Mouse (Mus musculus): ENCODE data around the gene Cdk17. TPM values are rescaled to one million over a fixed set of nuclear protein-coding genes. Genes with fewer than 3 reads are reported as not detected.
A peak's percentile ranks its signal among the peaks of the same experiment; 100 is the strongest.

Cdk17 gene
- polyA plus RNA-seq, 1 experiment: 9.5 TPM

DNA sequence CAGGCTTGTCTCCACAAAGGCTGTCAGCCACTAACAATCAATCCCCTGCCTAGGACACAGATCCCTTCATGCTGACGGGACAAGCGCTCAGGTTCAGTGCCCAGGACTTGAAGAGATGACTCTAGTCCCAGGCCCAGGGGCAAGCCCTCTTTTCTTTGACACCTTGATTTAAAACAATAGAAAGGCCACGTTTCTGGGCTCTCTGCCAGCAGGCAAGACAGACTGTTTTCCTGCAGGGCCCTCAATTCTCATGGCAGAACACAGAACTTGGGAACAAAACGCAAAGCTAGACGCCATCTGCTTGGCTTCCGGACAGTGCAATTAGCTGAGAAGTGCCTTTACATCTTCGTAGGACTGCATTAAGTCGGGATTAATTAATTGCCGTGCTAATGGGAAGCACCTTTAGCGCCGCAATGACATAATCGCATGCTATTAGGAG is 121.9 kb downstream of the Cdk17 start:
- TF ChIP-seq POLR2A (IDR thresholded peaks at IDR 0.05; ENCODE audit: low read depth, low read length): no peak
- Histone ChIP-seq H3K36me3 (ENCODE audit: control insufficient read depth, insufficient read depth, low read length) (no peaks in the 10 kb centered on the region), H3K27me3 (replicated peaks; ENCODE audit: control insufficient read depth, insufficient read depth, low read length) (no peaks in the 10 kb centered on the region), H3K4me1 (ENCODE audit: control insufficient read depth, insufficient read depth, low read length) (peaks cover 4% of the 10 kb centered on the region), H3K4me3 (ENCODE audit: insufficient read depth, low read depth, low read length) (no peak overlapping the region), H3K27ac (ENCODE audit: insufficient read depth, low read depth, low read length) (peak overlapping the region; percentile 40)
- DNase-seq: peak; percentile 87
- WGBS: 41% methylated on average over 12 of the region's 12 CpGs

DNA sequence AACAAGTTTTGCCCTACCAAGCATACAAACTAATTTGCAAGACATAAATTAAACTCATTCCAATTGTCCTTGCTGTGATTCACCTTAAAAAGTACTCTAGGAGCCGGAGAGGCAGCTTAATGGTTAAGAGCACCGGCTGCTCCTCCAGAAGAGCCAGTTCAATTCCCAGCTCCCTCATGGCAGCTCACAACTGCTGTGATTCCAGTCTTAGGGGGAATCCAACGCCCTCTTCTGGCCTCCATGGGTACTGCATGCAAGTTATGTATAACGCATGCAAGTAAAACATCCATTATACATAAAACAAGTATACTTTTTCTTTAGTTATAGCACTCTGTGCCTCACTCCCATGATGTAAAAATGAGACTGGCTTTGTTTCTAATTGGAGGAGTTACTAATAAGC is 122.6 kb downstream of the Cdk17 start:
- Histone ChIP-seq H3K4me1 (ENCODE audit: control insufficient read depth, insufficient read depth, low read length) (peaks cover 4% of the 10 kb centered on the region), H3K27ac (ENCODE audit: insufficient read depth, low read depth, low read length) (no peak overlapping the region), H3K4me3 (ENCODE audit: insufficient read depth, low read depth, low read length) (no peak overlapping the region), H3K27me3 (replicated peaks; ENCODE audit: control insufficient read depth, insufficient read depth, low read length) (no peaks in the 10 kb centered on the region), H3K36me3 (ENCODE audit: control insufficient read depth, insufficient read depth, low read length) (no peaks in the 10 kb centered on the region)
- WGBS: 68% methylated on average over 4 of the region's 4 CpGs
- DNase-seq: no peak
- TF ChIP-seq POLR2A (IDR thresholded peaks at IDR 0.05; ENCODE audit: low read depth, low read length) (no peak), CTCF (conservative IDR thresholded peaks at IDR 0.05; ENCODE audit: insufficient read depth, insufficient read length, low read depth, low read length) (peak; percentile 25; the same call in 1 of the 2 replicates)

DNA sequence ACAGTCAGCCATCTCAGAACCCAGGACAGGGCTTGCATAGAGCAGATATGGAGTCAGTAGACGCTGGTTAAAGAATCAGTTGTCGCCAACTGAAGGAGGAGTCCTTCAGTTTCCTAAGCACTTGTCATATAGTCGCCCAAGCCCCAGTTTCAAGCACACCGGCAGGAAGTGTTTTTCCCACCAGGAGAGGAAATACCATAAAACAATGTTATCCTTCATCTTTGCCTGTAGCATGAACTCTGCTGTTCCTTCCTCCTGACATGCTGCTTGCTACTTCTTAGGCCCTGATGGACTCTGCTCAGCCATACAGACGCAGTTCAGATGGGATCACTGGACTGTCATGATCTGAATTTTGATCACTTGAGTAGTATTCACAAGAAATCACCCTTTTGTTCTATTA is 124.8 kb downstream of the Cdk17 start:
- H3K4me3 ChIP-seq (ENCODE audit: insufficient read depth, low read depth, low read length): no peak overlapping the region
- peak; percentile 66 for DNase-seq
- 71% methylated on average over 5 of the region's 5 CpGs for WGBS
- H3K27ac ChIP-seq (ENCODE audit: insufficient read depth, low read depth, low read length): peak overlapping the region; percentile 18; the same call in 1 of the 2 replicates
- TF ChIP-seq CTCF (conservative IDR thresholded peaks at IDR 0.05; ENCODE audit: insufficient read depth, insufficient read length, low read depth, low read length) (no peak), POLR2A (IDR thresholded peaks at IDR 0.05; ENCODE audit: low read depth, low read length) (no peak)
- no peaks in the 10 kb centered on the region for H3K27me3 ChIP-seq (replicated peaks; ENCODE audit: control insufficient read depth, insufficient read depth, low read length)
- no peaks in the 10 kb centered on the region for H3K36me3 ChIP-seq (ENCODE audit: control insufficient read depth, insufficient read depth, low read length)
- H3K4me1 ChIP-seq (ENCODE audit: control insufficient read depth, insufficient read depth, low read length): peaks cover 3% of the 10 kb centered on the region

DNA sequence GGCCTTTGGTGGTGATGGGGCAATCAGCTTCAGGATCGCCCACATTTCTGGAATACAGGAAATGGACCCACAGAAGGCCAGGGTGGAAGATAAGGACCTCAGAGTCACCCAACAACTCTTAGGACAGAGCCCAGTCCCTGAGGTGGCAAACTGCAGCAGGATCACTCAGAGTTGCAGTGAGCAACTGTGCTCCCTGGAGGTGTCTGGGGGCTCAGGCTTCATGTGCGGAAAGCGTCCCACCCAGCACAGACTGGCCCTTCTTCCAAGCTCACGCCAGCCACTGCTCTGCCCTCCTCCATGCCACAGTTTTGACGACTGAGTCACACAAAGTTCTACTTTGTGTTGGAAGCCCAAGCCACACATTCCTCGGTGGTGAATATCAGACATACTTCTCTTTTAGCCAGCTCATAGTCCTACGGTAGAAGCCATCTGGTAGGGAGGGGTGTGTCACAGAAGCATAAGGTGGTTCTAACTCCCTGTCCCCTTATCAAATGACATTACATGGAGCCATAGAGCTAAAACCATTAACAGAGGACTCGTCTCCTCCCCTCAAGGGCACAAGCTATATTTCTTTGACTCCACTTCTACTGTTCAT is 127.0 kb downstream of the Cdk17 start:
- no peak for DNase-seq
- Histone ChIP-seq H3K27me3 (replicated peaks; ENCODE audit: control insufficient read depth, insufficient read depth, low read length) (no peaks in the 10 kb centered on the region), H3K36me3 (ENCODE audit: control insufficient read depth, insufficient read depth, low read length) (no peaks in the 10 kb centered on the region), H3K4me3 (ENCODE audit: insufficient read depth, low read depth, low read length) (no peak overlapping the region), H3K4me1 (ENCODE audit: control insufficient read depth, insufficient read depth, low read length) (no peaks in the 10 kb centered on the region), H3K27ac (ENCODE audit: insufficient read depth, low read depth, low read length) (no peak overlapping the region)
- 84% methylated on average over 8 of the region's 8 CpGs for WGBS
- TF ChIP-seq CTCF (conservative IDR thresholded peaks at IDR 0.05; ENCODE audit: insufficient read depth, insufficient read length, low read depth, low read length) (no peak), POLR2A (IDR thresholded peaks at IDR 0.05; ENCODE audit: low read depth, low read length) (no peak)

GRCm38 (mm10) chr10:93288336-93288735 is 127.7 kb downstream of the Cdk17 start:
- Histone ChIP-seq H3K27ac (ENCODE audit: insufficient read depth, low read depth, low read length) (no peak overlapping the region), H3K4me1 (ENCODE audit: control insufficient read depth, insufficient read depth, low read length) (no peaks in the 10 kb centered on the region), H3K4me3 (ENCODE audit: insufficient read depth, low read depth, low read length) (no peak overlapping the region), H3K36me3 (ENCODE audit: control insufficient read depth, insufficient read depth, low read length) (no peaks in the 10 kb centered on the region), H3K27me3 (replicated peaks; ENCODE audit: control insufficient read depth, insufficient read depth, low read length) (no peaks in the 10 kb centered on the region)
- no peak for TF ChIP-seq POLR2A (IDR thresholded peaks at IDR 0.05; ENCODE audit: low read depth, low read length)
- TF ChIP-seq CTCF (conservative IDR thresholded peaks at IDR 0.05; ENCODE audit: insufficient read depth, insufficient read length, low read depth, low read length): no peak
- WGBS: 55% methylated on average over 4 of the region's 4 CpGs
- peak; percentile 58 for DNase-seq

- TF ChIP-seq POLR2A (IDR thresholded peaks at IDR 0.05; ENCODE audit: low read depth, low read length) (no peak), CTCF (conservative IDR thresholded peaks at IDR 0.05; ENCODE audit: insufficient read depth, insufficient read length, low read depth, low read length) (no peak)
- Histone ChIP-seq H3K4me3 (ENCODE audit: insufficient read depth, low read depth, low read length) (no peak overlapping the region), H3K4me1 (ENCODE audit: control insufficient read depth, insufficient read depth, low read length) (no peaks in the 10 kb centered on the region), H3K27me3 (replicated peaks; ENCODE audit: control insufficient read depth, insufficient read depth, low read length) (no peaks in the 10 kb centered on the region), H3K27ac (ENCODE audit: insufficient read depth, low read depth, low read length) (no peak overlapping the region), H3K36me3 (ENCODE audit: control insufficient read depth, insufficient read depth, low read length) (no peaks in the 10 kb centered on the region)
- no peak for DNase-seq
- 68% methylated on average over 6 of the region's 6 CpGs for WGBS
Measured at GRCm38 (mm10) chr10:93289404-93289803, 128.7 kb downstream of the Cdk17 start.

DNA sequence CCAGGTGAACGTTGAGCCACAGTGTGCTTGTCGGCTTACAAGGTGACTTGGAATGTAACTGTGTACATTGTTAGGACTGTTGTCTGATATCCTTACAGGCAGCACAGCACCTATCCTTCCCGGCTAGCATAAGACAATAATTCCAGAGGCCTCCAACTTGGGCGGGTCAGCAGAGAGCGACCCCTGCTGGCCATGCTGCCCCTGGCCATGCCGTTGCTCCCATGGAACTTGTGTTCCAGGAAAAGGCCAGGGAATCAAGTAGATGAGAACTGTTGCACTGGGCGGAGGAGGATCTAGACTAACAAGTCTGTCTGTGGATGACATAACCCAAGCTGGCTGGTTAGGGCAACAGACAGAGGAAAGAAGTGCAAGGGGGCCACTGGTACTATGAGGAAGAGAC is 130.7 kb downstream of the Cdk17 start:
- 30% methylated on average over 7 of the region's 7 CpGs for WGBS
- Histone ChIP-seq H3K27me3 (replicated peaks; ENCODE audit: control insufficient read depth, insufficient read depth, low read length) (no peaks in the 10 kb centered on the region), H3K4me3 (ENCODE audit: insufficient read depth, low read depth, low read length) (no peak overlapping the region), H3K36me3 (ENCODE audit: control insufficient read depth, insufficient read depth, low read length) (no peaks in the 10 kb centered on the region), H3K27ac (ENCODE audit: insufficient read depth, low read depth, low read length) (no peak overlapping the region), H3K4me1 (ENCODE audit: control insufficient read depth, insufficient read depth, low read length) (peaks cover 2% of the 10 kb centered on the region; the same call in 1 of the 2 replicates)
- TF ChIP-seq POLR2A (IDR thresholded peaks at IDR 0.05; ENCODE audit: low read depth, low read length) (no peak), CTCF (conservative IDR thresholded peaks at IDR 0.05; ENCODE audit: insufficient read depth, insufficient read length, low read depth, low read length) (peak; percentile 77)
- DNase-seq: peak; percentile 69

Measured in kidney, adult 2 months (tissue).